Mouse (Mus musculus) midbrain, embryonic 13.5 days (tissue): Measurements from ENCODE around the gene Slc7a6. TPM values are rescaled to one million over a fixed set of nuclear protein-coding genes. Genes with fewer than 3 reads are reported as not detected.
A peak's percentile ranks its signal among the peaks of the same experiment; 100 is the strongest.

Experiments used
- ATAC-seq: fragments of 200-750 bp; cut with Nextera tagmentation; 2 replicates; pipeline ENCODE4 v1.8.0; 2017; ENCODE audit warnings: mild to moderate bottlenecking, moderate TSS enrichment, moderate library complexity
- H3K27ac ChIP-seq: fragments of 300-500 bp; sonication (generic); 2 replicates; pipeline ENCODE4 v1.5.1; 2015; ENCODE audit warnings: inconsistent platforms, mild to moderate bottlenecking, moderate library complexity
- H3K27me3 ChIP-seq: fragments of 300-500 bp; sonication (generic); 2 replicates; pipeline ENCODE4 v1.6.1; 2015; ENCODE audit warnings: mild to moderate bottlenecking, inconsistent platforms
- H3K36me3 ChIP-seq: fragments of 300-500 bp; sonication (generic); 2 replicates; pipeline ENCODE4 v1.6.1; 2015; ENCODE audit warnings: mild to moderate bottlenecking, inconsistent platforms
- H3K4me1 ChIP-seq: fragments of 300-500 bp; sonication (generic); replicated peaks from 2 replicates; pipeline ENCODE4 v1.6.1; 2015; ENCODE audit warnings: inconsistent platforms
- H3K4me2 ChIP-seq: fragments of 300-500 bp; sonication (generic); replicated peaks from 2 replicates; pipeline ENCODE4 v1.6.1; 2015; ENCODE audit warnings: moderate library complexity, mild to moderate bottlenecking, inconsistent platforms
- H3K4me3 ChIP-seq: fragments of 300-500 bp; sonication (generic); replicated peaks from 2 replicates; pipeline ENCODE4 v1.5.1; 2015; ENCODE audit warnings: mild to moderate bottlenecking, inconsistent platforms
- H3K9ac ChIP-seq: fragments of 300-500 bp; sonication (generic); replicated peaks from 2 replicates; pipeline ENCODE4 v1.6.1; 2015; ENCODE audit warnings: mild to moderate bottlenecking, inconsistent platforms
- H3K9me3 ChIP-seq: fragments of 300-500 bp; sonication (generic); 2 replicates; pipeline ENCODE4 v1.6.1; 2016; ENCODE audit warnings: mild to moderate bottlenecking, inconsistent platforms
- WGBS: fragments of 180-500 bp; shearing (Covaris S2); methylation state at CpG from one replicate; pipeline ENCODE4 v1.1.7; 2015; 5-methylcytosine and 5-hydroxymethylcytosine counted together
- polyA plus RNA-seq: library from polyadenylated mRNA; unstranded; fragments of >200 nt; fragmentation: Nextera tagmentation; extraction: Ambion mirVana; gene quantifications from 2 replicates; pipeline ENCODE4 v1.2.1, GENCODE M21; 2015

The Slc7a6 gene
- 76.0 and 81.0 TPM in 2 replicates for polyA plus RNA-seq

DNA sequence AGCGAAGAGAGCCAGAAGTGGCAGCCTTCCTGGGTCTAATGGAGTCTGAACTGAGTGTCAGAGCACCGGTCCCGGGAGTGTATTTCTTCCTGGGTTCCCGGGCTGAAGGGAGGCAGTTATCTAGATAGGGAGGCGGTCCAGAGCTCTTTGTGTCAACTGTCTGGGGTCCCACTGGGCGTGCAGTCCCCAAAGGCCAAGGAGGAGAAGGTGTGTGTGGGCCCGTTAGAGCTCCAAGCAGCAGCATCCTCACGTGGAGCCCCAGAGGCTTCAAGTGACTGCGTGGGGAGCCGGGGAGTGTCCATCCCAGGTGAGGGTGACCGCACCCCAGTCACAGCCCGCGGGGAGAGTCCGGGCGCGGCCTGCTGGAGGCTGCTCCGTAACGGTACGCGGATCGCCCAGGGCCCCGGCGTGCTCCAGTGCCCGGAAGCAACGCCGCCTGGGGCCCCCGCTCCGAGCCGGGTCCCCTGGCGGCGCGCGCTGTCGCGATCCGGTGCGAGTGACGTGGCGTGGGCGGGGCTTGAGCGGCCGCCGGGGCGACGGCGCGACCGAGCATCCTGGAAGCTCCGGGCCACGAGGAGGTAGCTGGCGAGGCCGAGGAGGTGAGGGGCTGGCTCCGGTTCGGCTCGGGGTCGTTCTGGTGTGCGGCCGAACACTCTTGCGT is at the start of gene Slc7a6:
Gene Slc7a6, plus strand, starts transcription at position 502 of the 661 bp plus-strand sequence.
- peaks cover 16% of the 10 kb centered on the region for H3K36me3 ChIP-seq
- H3K4me3 ChIP-seq = peak within 1 kb of the TSS; percentile 83
- H3K27me3 ChIP-seq = no peaks in the 10 kb centered on the region
- peak; percentile 93 for ATAC-seq
- H3K9me3 ChIP-seq = no peaks in the 10 kb centered on the region
- H3K4me1 ChIP-seq = peaks cover 19% of the 10 kb centered on the region
- H3K9ac ChIP-seq = peak within 1 kb of the TSS; percentile 91
- peak within 1 kb of the TSS; percentile 92 for H3K4me2 ChIP-seq
- H3K27ac ChIP-seq = peak within 1 kb of the TSS; percentile 95
- under 1% methylated on average over 59 of the region's 59 CpGs for WGBS

DNA sequence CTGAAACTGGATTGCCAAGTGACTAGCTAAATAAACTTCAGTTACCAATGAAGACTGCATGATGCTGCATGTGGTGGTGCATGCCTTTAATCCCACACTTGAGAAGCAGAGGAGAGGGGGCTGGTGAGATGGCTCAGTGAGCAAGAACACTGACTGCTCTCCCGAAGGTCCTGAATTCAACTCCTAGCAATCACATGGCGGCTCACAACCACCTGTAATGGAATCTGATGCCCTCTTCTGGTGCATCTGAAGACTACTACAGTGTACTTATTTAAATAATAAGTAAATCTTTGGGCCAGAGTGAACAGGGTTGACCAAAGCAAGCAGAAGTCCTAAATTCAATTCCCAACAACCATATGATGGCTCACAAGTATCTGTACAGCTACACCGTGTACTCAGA is 45.2 kb upstream of the Slc7a6 start:
- no peak for ATAC-seq
- H3K27me3 ChIP-seq = no peaks in the 10 kb centered on the region
- no peaks in the 10 kb centered on the region for H3K4me1 ChIP-seq
- H3K4me3 ChIP-seq = no peak overlapping the region
- H3K36me3 ChIP-seq = peaks cover 25% of the 10 kb centered on the region; the same call in 1 of the 2 replicates
- 80% methylated on average over 3 of the region's 3 CpGs for WGBS
- H3K9me3 ChIP-seq = no peaks in the 10 kb centered on the region
- H3K27ac ChIP-seq = no peak overlapping the region
- no peak overlapping the region for H3K4me2 ChIP-seq
- no peak overlapping the region for H3K9ac ChIP-seq

- peaks cover 34% of the 10 kb centered on the region for H3K36me3 ChIP-seq
- ATAC-seq = no peak
- H3K9ac ChIP-seq = no peak overlapping the region
- H3K9me3 ChIP-seq = no peaks in the 10 kb centered on the region
- H3K4me2 ChIP-seq = no peak overlapping the region
- H3K27ac ChIP-seq = no peak overlapping the region
- H3K4me3 ChIP-seq = no peak overlapping the region
- no peaks in the 10 kb centered on the region for H3K27me3 ChIP-seq
- WGBS = 100% methylated on average over 1 of the region's 1 CpGs
- H3K4me1 ChIP-seq = no peaks in the 10 kb centered on the region
Observed at GRCm38 (mm10) chr8:106126055-106126454, 42.6 kb upstream of the Slc7a6 start.

GRCm38 (mm10) chr8:106127054-106127453 is 41.6 kb upstream of the Slc7a6 start:
- ATAC-seq = no peak
- Histone ChIP-seq H3K4me3 (no peak overlapping the region), H3K4me2 (no peak overlapping the region), H3K9ac (no peak overlapping the region), H3K9me3 (no peaks in the 10 kb centered on the region), H3K36me3 (peaks cover 38% of the 10 kb centered on the region), H3K27me3 (no peaks in the 10 kb centered on the region), H3K27ac (no peak overlapping the region), H3K4me1 (no peaks in the 10 kb centered on the region)
- 82% methylated on average over 3 of the region's 3 CpGs for WGBS

DNA sequence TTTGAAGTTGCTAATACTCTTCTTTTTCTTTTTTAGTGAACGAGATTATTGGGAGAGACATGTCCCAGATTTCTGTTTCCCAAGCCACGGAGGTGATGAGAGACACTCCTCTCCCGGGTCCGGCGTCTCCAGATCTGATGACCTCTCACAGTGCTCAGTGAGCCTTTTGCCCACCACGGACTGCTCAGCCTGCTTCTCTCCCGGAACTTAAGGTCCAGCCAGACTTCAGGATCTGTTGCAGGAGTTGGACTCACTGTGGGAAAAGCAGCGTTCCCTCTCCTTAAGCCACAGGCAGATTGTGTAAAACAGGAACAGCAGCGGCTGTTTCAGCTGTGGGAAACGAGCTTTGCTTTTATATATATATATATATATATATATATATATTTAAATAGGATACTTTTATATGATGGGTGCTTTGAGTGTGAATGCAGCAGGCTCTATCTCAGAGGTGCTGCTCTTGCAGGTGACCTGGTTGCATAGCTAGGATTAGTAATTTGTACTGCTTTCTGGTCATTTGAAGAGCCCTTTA is 40.7 kb upstream of the Slc7a6 start:
- Histone ChIP-seq H3K4me1 (no peaks in the 10 kb centered on the region), H3K36me3 (peaks cover 47% of the 10 kb centered on the region)
- no peak for ATAC-seq

GRCm38 (mm10) chr8:106129232-106129930 is 39.3 kb upstream of the Slc7a6 start:
- no peaks in the 10 kb centered on the region for H3K4me1 ChIP-seq
- ATAC-seq = no peak

More for the DNA sequence above, 40.7 kb upstream of the Slc7a6 start:
- Histone ChIP-seq H3K27me3 (peaks cover 2% of the 10 kb centered on the region), H3K9ac (no peak overlapping the region), H3K4me2 (no peak overlapping the region), H3K4me3 (no peak overlapping the region), H3K9me3 (no peaks in the 10 kb centered on the region), H3K27ac (no peak overlapping the region)
- WGBS = 92% methylated on average over 10 of the region's 10 CpGs

DNA sequence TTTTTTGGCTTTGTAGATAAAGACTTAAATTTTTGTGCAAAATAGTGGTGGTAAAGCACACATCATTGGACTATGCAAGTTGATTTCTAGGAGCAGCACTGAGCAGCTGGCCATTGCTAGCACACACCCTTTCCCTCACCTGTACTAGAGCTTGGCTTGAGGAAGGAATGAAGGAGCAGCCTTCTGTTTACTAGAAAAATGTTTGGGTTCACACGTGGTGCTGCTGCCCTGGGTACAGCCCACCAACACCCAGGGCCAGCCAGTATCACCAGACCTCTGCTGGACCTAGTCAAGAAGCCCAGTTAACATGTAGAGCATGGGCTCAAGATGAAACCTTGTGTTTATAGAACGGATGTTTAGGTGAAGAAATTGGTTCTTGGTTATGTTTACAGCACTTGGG is 38.7 kb upstream of the Slc7a6 start:
- Histone ChIP-seq H3K36me3 (peaks cover 44% of the 10 kb centered on the region), H3K27ac (no peak overlapping the region), H3K9ac (no peak overlapping the region), H3K4me3 (no peak overlapping the region), H3K4me2 (no peak overlapping the region), H3K9me3 (no peaks in the 10 kb centered on the region), H3K4me1 (no peaks in the 10 kb centered on the region), H3K27me3 (peaks cover 23% of the 10 kb centered on the region)
- ATAC-seq = no peak
- WGBS = 94% methylated on average over 2 of the region's 2 CpGs

More at GRCm38 (mm10) chr8:106129232-106129930, 39.3 kb upstream of the Slc7a6 start:
- H3K36me3 ChIP-seq = peaks cover 44% of the 10 kb centered on the region
- no peak overlapping the region for H3K9ac ChIP-seq
- H3K4me3 ChIP-seq = no peak overlapping the region
- H3K4me2 ChIP-seq = no peak overlapping the region
- H3K27me3 ChIP-seq = peaks cover 17% of the 10 kb centered on the region
- no peak overlapping the region for H3K27ac ChIP-seq
- H3K9me3 ChIP-seq = no peaks in the 10 kb centered on the region

- WGBS = 92% methylated on average over 2 of the region's 2 CpGs
- Histone ChIP-seq H3K9me3 (no peaks in the 10 kb centered on the region), H3K36me3 (peaks cover 44% of the 10 kb centered on the region), H3K4me2 (no peak overlapping the region), H3K27me3 (peaks cover 28% of the 10 kb centered on the region), H3K4me1 (no peaks in the 10 kb centered on the region; the same call in 1 of the 2 replicates), H3K4me3 (no peak overlapping the region), H3K9ac (no peak overlapping the region), H3K27ac (no peak overlapping the region)
- no peak for ATAC-seq
Observed at GRCm38 (mm10) chr8:106130505-106130904, 38.2 kb upstream of the Slc7a6 start.

DNA sequence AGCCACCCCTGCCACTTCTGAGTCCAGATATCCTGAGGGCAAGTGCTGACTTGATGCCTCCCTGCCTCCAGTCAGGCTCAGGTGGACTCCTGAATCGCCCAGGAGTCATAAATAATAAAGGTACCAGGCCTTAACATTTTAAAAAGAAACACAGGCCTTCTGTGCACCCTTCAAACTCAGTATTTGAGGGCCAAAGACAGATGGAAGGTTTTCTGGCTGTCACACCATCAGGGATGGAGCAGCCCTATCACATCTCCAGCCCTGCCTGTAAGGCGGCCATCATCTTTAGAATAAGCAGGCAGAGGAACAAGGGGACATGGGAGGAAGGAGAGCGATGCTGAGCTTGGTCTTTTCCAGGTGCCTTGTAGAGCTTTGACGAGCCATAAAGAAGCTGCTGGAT is 37.6 kb upstream of the Slc7a6 start:
- H3K4me3 ChIP-seq = no peak overlapping the region
- peaks cover 44% of the 10 kb centered on the region for H3K36me3 ChIP-seq
- no peak for ATAC-seq

GRCm38 (mm10) chr8:106131488-106132222 is 37.0 kb upstream of the Slc7a6 start:
- Histone ChIP-seq H3K4me1 (peaks cover 11% of the 10 kb centered on the region), H3K9ac (no peak overlapping the region), H3K27me3 (peaks cover 40% of the 10 kb centered on the region), H3K36me3 (peaks cover 44% of the 10 kb centered on the region), H3K9me3 (no peaks in the 10 kb centered on the region), H3K4me3 (no peak overlapping the region), H3K4me2 (no peak overlapping the region), H3K27ac (no peak overlapping the region)
- 94% methylated on average over 7 of the region's 7 CpGs for WGBS
- ATAC-seq = no peak

More for the DNA sequence above, 37.6 kb upstream of the Slc7a6 start:
- peaks cover 33% of the 10 kb centered on the region for H3K27me3 ChIP-seq
- H3K4me1 ChIP-seq = peaks cover 5% of the 10 kb centered on the region
- no peaks in the 10 kb centered on the region for H3K9me3 ChIP-seq
- 90% methylated on average over 4 of the region's 4 CpGs for WGBS
- H3K27ac ChIP-seq = no peak overlapping the region
- H3K4me2 ChIP-seq = no peak overlapping the region
- no peak overlapping the region for H3K9ac ChIP-seq

DNA sequence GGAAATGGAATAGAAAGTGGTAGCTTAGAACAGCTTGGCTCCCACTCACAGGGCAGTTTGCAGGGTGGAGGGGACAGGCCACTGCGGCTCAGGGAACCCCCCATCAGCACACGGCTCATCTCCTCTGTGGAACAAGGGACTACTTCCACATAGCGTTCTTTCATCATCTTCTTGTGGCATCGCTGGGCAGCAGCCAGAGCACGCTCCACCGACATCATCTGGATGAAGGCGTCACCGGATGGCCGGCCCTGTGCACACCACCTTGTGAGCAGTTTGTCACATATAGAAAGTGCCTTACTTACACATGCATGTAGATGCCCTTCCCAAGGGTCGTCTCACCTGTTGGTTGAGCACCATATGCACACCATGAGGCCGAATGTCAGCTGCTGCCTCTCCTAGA is 36.3 kb upstream of the Slc7a6 start:
- Histone ChIP-seq H3K27ac (no peak overlapping the region), H3K9ac (no peak overlapping the region), H3K9me3 (no peaks in the 10 kb centered on the region), H3K36me3 (peaks cover 44% of the 10 kb centered on the region), H3K4me3 (no peak overlapping the region), H3K27me3 (peaks cover 47% of the 10 kb centered on the region), H3K4me2 (no peak overlapping the region), H3K4me1 (peaks cover 18% of the 10 kb centered on the region)
- WGBS = 97% methylated on average over 11 of the region's 11 CpGs
- no peak for ATAC-seq

- Histone ChIP-seq H3K9me3 (no peaks in the 10 kb centered on the region), H3K4me3 (no peak overlapping the region), H3K27me3 (peaks cover 58% of the 10 kb centered on the region), H3K36me3 (peaks cover 37% of the 10 kb centered on the region), H3K4me2 (no peak overlapping the region), H3K9ac (no peak overlapping the region), H3K4me1 (peaks cover 29% of the 10 kb centered on the region), H3K27ac (no peak overlapping the region)
- ATAC-seq = no peak
- 74% methylated on average over 13 of the region's 13 CpGs for WGBS
Observed at GRCm38 (mm10) chr8:106133526-106133925, 35.1 kb upstream of the Slc7a6 start.
